Mouse (Mus musculus) ES-E14 (cell line): Measurements from ENCODE around the gene Serpine1. TPM values are rescaled to one million over a fixed set of nuclear protein-coding genes. Genes with fewer than 3 reads are reported as not detected.

Experiments
- DNase-seq: peaks from one replicate; pipeline ENCODE4 v3.0.0-alpha.2; 2013; ENCODE audit warnings: low read depth, low spot score
- H3K27ac ChIP-seq: 2 replicates; pipeline ENCODE4 v1.5.1; 2012; ENCODE audit warnings: low read depth, mild to moderate bottlenecking, low read length, moderate library complexity, mixed read lengths; ENCODE audit not compliant: poor library complexity, insufficient read depth, severe bottlenecking
- H3K36me3 ChIP-seq: 2 replicates; pipeline ENCODE4 v1.6.1; 2012; ENCODE audit warnings: mild to moderate bottlenecking, low read length, moderate library complexity, mixed read lengths; ENCODE audit not compliant: control insufficient read depth, poor library complexity, insufficient read depth, severe bottlenecking
- H3K4me1 ChIP-seq, 2 experiments: fragments of 150-350 bp in 1 of 2; sonication (generic) in 1 of 2; 2 replicates each; pipeline ENCODE4 v1.6.1; 2012; ENCODE audit warnings: low read length in 2 of 2, mild to moderate bottlenecking in 1 of 2, mixed read lengths in 1 of 2; ENCODE audit not compliant: control insufficient read depth in 2 of 2, insufficient read depth in 2 of 2, poor library complexity in 1 of 2
- H3K4me3 ChIP-seq, 2 experiments: fragments of 150-350 bp in 1 of 2; sonication (generic) in 1 of 2; 2 replicates each; pipeline ENCODE4 v1.5.1; 2012; ENCODE audit warnings: low read length in 2 of 2, low read depth in 1 of 2, mild to moderate bottlenecking in 1 of 2, mixed read lengths in 1 of 2; ENCODE audit not compliant: insufficient read depth in 1 of 2, poor library complexity in 1 of 2, severe bottlenecking in 1 of 2
- H3K9ac ChIP-seq: 2 replicates; pipeline ENCODE4 v1.6.1; 2012; ENCODE audit warnings: low read depth, mild to moderate bottlenecking, low read length, mixed read lengths; ENCODE audit not compliant: poor library complexity, insufficient read depth, severe bottlenecking
- H3K9me3 ChIP-seq: fragments of 150-350 bp; sonication (generic); 2 replicates; pipeline ENCODE4 v1.6.1; 2012; ENCODE audit warnings: low read depth, mild to moderate bottlenecking, low read length; ENCODE audit not compliant: control insufficient read depth, insufficient read depth
- CHD2 ChIP-seq: IDR thresholded peaks from 2 replicates; pipeline ENCODE4 v1.6.1; 2014; ENCODE audit warnings: mild to moderate bottlenecking, low read depth, low read length, inconsistent platforms
- HCFC1 ChIP-seq: IDR thresholded peaks from 2 replicates; pipeline ENCODE4 v1.6.1; 2012; ENCODE audit warnings: low read length, inconsistent platforms, borderline replicate concordance; ENCODE audit not compliant: insufficient read depth
- MAFK ChIP-seq: IDR thresholded peaks from 2 replicates; pipeline ENCODE4 v1.6.1; 2014; ENCODE audit warnings: mild to moderate bottlenecking, low read depth, low read length, inconsistent platforms; ENCODE audit not compliant: insufficient read depth
- ZC3H11A ChIP-seq: IDR thresholded peaks from 2 replicates; pipeline ENCODE4 v1.6.1; 2012; ENCODE audit warnings: low read depth, mild to moderate bottlenecking, inconsistent platforms, low read length, borderline replicate concordance
- ZNF384 ChIP-seq: IDR thresholded peaks from 2 replicates; pipeline ENCODE4 v1.6.1; 2012; ENCODE audit warnings: low read depth, low read length, inconsistent platforms
- in situ Hi-C, 2 experiments: fragments of 600-800 bp; cut with MboI; formaldehyde crosslinking; loops; one replicate each; pipeline ENCODE4 v1.15.1; 2025; ENCODE audit warnings: low sequenced_read_pairs in 2 of 2, inconsistent platforms in 1 of 2; ENCODE audit not compliant: unreplicated experiment in 2 of 2
- total RNA-seq: library from RNA; depleted of rRNA; stranded (reverse); fragments of 300-350 nt; gene quantifications from 2 replicates; pipeline ENCODE4 v1.2.3, GENCODE M21; 2012

Serpine1 gene
- total RNA-seq, 1 experiment = 166 TPM

- Histone ChIP-seq H3K9ac (no peak overlapping the region; the same call in 1 of the 2 replicates), H3K4me1 (peaks cover 0 to 5% of the 10 kb centered on the region in 2 experiments; a peak in 1 of 4 replicates), H3K9me3 (no peaks in the 10 kb centered on the region), H3K27ac (no peak overlapping the region), H3K4me3 (no peak overlapping the region), H3K36me3 (peaks cover 10% of the 10 kb centered on the region)
- no peak for TF ChIP-seq MAFK
- in situ Hi-C loops = no loop called here
- DNase-seq = no peak
Observed at GRCm38 (mm10) chr5:137061809-137062481, 10.1 kb downstream of the Serpine1 start.

GRCm38 (mm10) chr5:137054873-137055272 lies 17.2 kb downstream of the Serpine1 start:
- no peaks in the 10 kb centered on the region for H3K9me3 ChIP-seq
- no peak for TF ChIP-seq MAFK
- no peak for TF ChIP-seq ZC3H11A
- TF ChIP-seq ZNF384 = no peak
- TF ChIP-seq HCFC1 = no peak
- no peak for TF ChIP-seq CHD2
- H3K27ac ChIP-seq = no peak overlapping the region
- no peaks in the 10 kb centered on the region for H3K36me3 ChIP-seq
- no peak overlapping the region for H3K9ac ChIP-seq
- in situ Hi-C loops = no loop called here
- H3K4me3 ChIP-seq = no peak overlapping the region
- DNase-seq = no peak
- peaks cover 0 to 7% of the 10 kb centered on the region in 2 experiments; a peak in 1 of 4 replicates for H3K4me1 ChIP-seq

GRCm38 (mm10) chr5:137054299-137054698 lies 17.8 kb downstream of the Serpine1 start:
- Histone ChIP-seq H3K9me3 (no peaks in the 10 kb centered on the region), H3K4me3 (no peak overlapping the region), H3K9ac (no peak overlapping the region), H3K36me3 (no peaks in the 10 kb centered on the region), H3K27ac (no peak overlapping the region), H3K4me1 (peaks cover 0 to 5% of the 10 kb centered on the region in 2 experiments; a peak in 1 of 4 replicates)
- TF ChIP-seq ZNF384 (no peak), HCFC1 (no peak), MAFK (no peak), CHD2 (no peak), ZC3H11A (no peak)
- in situ Hi-C loops = no loop called here
- DNase-seq = no peak

GRCm38 (mm10) chr5:137051914-137052505 lies 20.1 kb downstream of the Serpine1 start:
- Histone ChIP-seq H3K4me1 (peaks cover 0 to 11% of the 10 kb centered on the region in 2 experiments; a peak in 2 of 4 replicates), H3K36me3 (no peaks in the 10 kb centered on the region), H3K4me3 (no peak overlapping the region), H3K9me3 (no peaks in the 10 kb centered on the region), H3K27ac (no peak overlapping the region), H3K9ac (no peak overlapping the region)
- DNase-seq = no peak
- in situ Hi-C loops = no loop called here
- TF ChIP-seq MAFK = no peak
- no peak for TF ChIP-seq ZC3H11A
- TF ChIP-seq CHD2 = no peak
- TF ChIP-seq ZNF384 = no peak
- TF ChIP-seq HCFC1 = no peak
